Mouse (Mus musculus) kidney, adult 2 months (tissue): ENCODE results near the gene Pcsk6. TPM values are rescaled to one million over a fixed set of nuclear protein-coding genes. Genes with fewer than 3 reads are reported as not detected.

ENCODE experiments used
- DNase-seq: peaks from one replicate; pipeline ENCODE4 v3.0.0; 2021
- H3K27ac ChIP-seq: fragments of 200-500 bp; 2 replicates; pipeline ENCODE4 v1.5.1; 2012; ENCODE audit warnings: low read depth, low read length, control low read depth, inconsistent platforms; ENCODE audit not compliant: insufficient read depth
- H3K27me3 ChIP-seq: fragments of 200-500 bp; replicated peaks from 2 replicates; pipeline ENCODE4 v1.6.1; 2012; ENCODE audit warnings: mild to moderate bottlenecking, moderate library complexity, low read length, inconsistent platforms; ENCODE audit not compliant: control insufficient read depth, insufficient read depth
- H3K36me3 ChIP-seq: fragments of 200-500 bp; 2 replicates; pipeline ENCODE4 v1.6.1; 2012; ENCODE audit warnings: mild to moderate bottlenecking, moderate library complexity, low read length, inconsistent platforms; ENCODE audit not compliant: control insufficient read depth, insufficient read depth
- H3K4me1 ChIP-seq: fragments of 200-500 bp; 2 replicates; pipeline ENCODE4 v1.6.1; 2011; ENCODE audit warnings: low read length; ENCODE audit not compliant: control insufficient read depth, insufficient read depth
- H3K4me3 ChIP-seq: fragments of 200-500 bp; 2 replicates; pipeline ENCODE4 v1.5.1; 2011; ENCODE audit warnings: mild to moderate bottlenecking, low read depth, low read length, control low read depth; ENCODE audit not compliant: insufficient read depth
- CTCF ChIP-seq: fragments of 200-500 bp; conservative IDR thresholded peaks from 2 replicates; pipeline ENCODE4 v1.5.1; 2011; ENCODE audit warnings: low read depth, mild to moderate bottlenecking, control low read depth, low read length, moderate library complexity, mixed read lengths; ENCODE audit not compliant: insufficient read depth, insufficient read length
- POLR2A ChIP-seq: fragments of 200-500 bp; IDR thresholded peaks from one replicate; pipeline ENCODE4 v1.6.1; 2011; ENCODE audit warnings: low read depth, low read length, control low read depth
- WGBS: fragments of 180-500 bp; shearing (Covaris S2); methylation state at CpG from one replicate; pipeline ENCODE4 v1.1.7; 2018; 5-methylcytosine and 5-hydroxymethylcytosine counted together
- polyA plus RNA-seq: library from polyadenylated mRNA; depleted of rRNA; stranded (reverse); fragments of >200 nt; gene quantifications from 2 replicates; pipeline ENCODE4 v1.2.3, GENCODE M21; 2012

Pcsk6 gene
- polyA plus RNA-seq, 1 experiment, result 25.0 TPM

DNA sequence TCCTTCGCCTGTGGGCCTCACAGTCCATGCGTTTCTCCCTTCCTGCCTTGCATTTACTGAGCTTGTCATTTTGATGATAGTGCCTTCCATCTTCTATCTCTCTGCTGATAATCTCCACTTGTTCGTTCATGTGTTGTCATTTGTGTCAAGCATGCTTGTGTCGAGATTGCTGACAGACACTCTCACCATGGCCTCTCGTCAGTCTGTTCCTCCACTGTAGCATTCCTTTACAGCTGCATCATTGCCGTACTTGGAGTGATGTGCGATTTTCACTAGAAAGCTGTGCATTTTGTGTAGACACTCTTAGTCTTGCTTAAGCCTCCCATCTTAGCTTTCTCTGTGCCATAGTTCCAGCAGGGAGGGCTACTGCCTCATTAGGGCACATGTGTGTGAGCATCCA, 79.5 kb downstream of the Pcsk6 start:
- DNase-seq, result no peak
- 76% methylated on average over 7 of the region's 7 CpGs for WGBS
- Histone ChIP-seq H3K27me3 (no peaks in the 10 kb centered on the region), H3K27ac (no peak overlapping the region), H3K36me3 (no peaks in the 10 kb centered on the region), H3K4me3 (no peak overlapping the region), H3K4me1 (no peaks in the 10 kb centered on the region)
- no peak for TF ChIP-seq CTCF
- no peak for TF ChIP-seq POLR2A

DNA sequence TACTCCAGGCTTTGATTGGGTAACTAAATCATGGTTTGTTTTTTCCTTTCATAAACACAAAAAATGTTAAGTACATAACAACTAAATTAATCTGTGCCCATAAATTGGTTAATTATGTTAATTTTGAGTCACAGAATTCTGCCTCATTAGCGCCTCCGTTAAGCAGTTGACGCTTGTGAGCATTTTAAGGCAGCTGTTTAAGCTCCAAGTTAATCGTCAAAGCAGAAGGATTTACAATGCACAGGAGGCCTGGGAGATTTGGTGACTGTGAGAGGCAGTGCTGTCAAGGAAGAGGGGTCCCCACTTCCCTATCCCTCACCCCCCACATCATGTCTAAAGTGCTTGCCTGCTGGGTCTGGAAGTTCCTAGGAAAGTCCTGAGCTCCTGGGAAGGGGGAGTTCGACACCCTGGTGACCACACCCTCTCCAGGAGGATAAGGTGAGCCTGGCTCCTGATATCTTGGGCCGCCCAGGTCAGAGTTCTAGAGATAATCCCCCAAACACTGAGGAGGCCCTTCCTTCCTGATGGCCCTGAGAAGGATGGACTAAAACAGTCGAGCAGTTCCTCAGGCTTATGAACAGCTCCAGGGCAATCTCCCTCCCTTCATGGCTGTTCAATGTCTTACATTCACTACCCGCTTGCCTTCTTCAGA, 83.9 kb downstream of the Pcsk6 start:
- no peak for TF ChIP-seq POLR2A
- no peak for TF ChIP-seq CTCF
- H3K4me1 ChIP-seq, result no peaks in the 10 kb centered on the region
- no peak for DNase-seq
- H3K27me3 ChIP-seq, result no peaks in the 10 kb centered on the region
- no peaks in the 10 kb centered on the region for H3K36me3 ChIP-seq
- H3K27ac ChIP-seq, result no peak overlapping the region
- WGBS, result 69% methylated on average over 8 of the region's 8 CpGs
- H3K4me3 ChIP-seq, result no peak overlapping the region

DNA sequence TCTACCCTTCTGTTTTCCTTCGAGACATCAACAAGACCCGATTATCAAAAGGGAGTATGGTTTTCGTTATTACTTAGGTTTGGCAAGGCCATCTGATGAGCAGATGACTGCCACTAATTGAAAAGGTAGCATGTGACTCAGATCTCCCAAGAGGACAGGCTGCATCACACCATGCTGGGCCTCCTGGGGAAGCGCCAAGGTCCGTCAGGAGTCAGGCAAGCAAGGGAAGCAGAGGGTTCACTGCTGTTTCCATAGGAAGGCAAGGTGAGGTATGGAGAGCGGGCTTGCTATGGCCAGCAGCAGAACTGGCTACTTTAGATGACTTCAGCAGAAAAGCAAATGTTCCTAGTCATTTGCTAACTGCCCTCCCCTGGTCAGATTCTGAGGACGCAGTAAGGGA, 84.9 kb downstream of the Pcsk6 start:
- Histone ChIP-seq H3K27me3 (no peaks in the 10 kb centered on the region), H3K36me3 (no peaks in the 10 kb centered on the region), H3K27ac (no peak overlapping the region), H3K4me1 (no peaks in the 10 kb centered on the region), H3K4me3 (no peak overlapping the region)
- 84% methylated on average over 7 of the region's 7 CpGs for WGBS
- DNase-seq, result no peak
- TF ChIP-seq CTCF, result no peak
- no peak for TF ChIP-seq POLR2A

DNA sequence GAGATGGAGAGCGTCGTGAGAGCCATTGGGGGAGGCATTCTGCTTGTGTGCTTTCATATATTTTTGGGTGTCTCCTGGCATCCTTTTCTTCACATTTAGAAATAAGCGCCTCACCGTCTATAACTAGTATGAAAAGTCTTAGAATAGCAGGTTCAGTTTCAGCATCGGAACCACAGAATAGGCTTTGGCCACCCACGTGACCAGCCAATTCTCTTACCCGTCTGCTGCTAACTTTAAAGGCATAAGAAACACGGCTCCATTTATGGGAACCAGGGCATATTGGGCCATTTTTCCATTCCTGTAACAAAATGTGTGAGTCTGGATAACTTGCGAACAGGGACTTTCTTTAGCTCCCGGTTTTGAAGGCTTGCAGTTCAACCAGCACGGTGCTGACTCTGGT, 87.4 kb downstream of the Pcsk6 start:
- Histone ChIP-seq H3K27ac (no peak overlapping the region), H3K36me3 (no peaks in the 10 kb centered on the region), H3K4me3 (no peak overlapping the region), H3K4me1 (no peaks in the 10 kb centered on the region), H3K27me3 (no peaks in the 10 kb centered on the region)
- TF ChIP-seq POLR2A, result no peak
- TF ChIP-seq CTCF, result no peak
- no peak for DNase-seq
- WGBS, result 96% methylated on average over 11 of the region's 11 CpGs

DNA sequence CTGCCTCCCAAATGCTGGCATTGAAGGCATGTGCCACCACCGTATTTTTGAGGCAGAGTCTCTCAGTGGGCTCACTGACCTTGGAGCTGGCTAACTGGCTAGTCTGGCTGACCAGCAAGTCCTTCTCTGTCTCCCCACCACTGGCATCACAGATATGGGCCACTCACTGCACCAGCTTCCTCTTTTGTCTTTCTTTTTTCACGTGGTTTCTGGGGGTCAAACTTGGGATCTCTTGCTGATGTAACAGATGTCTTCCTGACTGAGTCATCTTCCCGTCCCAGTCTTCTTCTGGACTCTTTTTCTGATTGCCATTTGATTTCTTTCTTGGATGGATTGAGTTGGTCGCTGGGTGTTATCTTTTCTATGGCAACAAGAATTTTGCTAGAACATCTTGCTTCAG, 93.0 kb downstream of the Pcsk6 start:
- no peak for TF ChIP-seq CTCF
- TF ChIP-seq POLR2A, result no peak
- Histone ChIP-seq H3K27me3 (no peaks in the 10 kb centered on the region), H3K4me3 (no peak overlapping the region), H3K27ac (no peak overlapping the region), H3K4me1 (no peaks in the 10 kb centered on the region), H3K36me3 (no peaks in the 10 kb centered on the region)
- no peak for DNase-seq
- 77% methylated on average over 4 of the region's 4 CpGs for WGBS

DNA sequence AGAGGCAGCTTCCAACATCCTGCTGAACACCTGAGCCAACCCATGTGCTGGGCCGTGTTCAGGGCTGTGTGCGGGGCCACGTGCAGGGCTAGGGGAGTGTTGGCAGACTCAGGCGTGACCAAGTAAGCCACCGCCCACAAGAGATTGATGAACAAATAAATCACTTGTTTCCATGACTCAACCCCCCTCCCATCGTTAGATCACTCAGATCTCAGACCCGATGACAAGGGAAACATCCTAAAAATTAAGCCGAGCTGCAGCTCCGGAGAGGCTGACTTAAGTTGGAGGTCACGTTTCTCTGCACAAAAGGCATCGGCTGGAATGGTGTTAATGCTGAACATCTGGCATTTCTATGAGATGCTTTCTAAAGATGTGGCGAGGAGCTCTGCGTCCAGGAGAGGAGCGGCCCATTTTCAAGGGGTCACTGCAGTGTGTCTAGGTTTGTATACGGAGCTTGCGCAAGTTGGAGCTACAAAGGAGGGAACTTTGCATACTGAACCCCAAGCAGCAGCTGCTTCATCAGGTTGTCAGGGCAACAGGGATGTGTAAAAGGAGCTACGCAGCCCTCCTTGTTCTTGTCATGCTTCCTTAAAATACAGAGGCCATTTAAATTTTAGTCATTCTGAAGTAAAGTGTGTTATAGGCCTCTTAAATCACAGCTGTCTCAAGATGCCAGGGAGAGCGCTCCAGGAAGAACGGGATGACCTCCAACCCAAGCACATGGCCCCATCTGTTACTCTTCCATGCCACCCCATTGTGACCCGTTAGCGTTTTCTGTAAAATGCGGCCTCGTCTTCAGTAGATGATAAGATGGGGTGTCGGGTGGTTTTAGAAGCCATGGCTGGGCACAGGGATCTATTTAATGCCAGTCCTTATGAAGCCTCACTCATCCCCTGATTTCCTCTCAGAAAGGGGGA, 94.0 kb downstream of the Pcsk6 start:
- Histone ChIP-seq H3K4me3 (no peak overlapping the region), H3K4me1 (no peaks in the 10 kb centered on the region), H3K27ac (no peak overlapping the region), H3K36me3 (no peaks in the 10 kb centered on the region), H3K27me3 (no peaks in the 10 kb centered on the region)
- TF ChIP-seq CTCF (no peak), POLR2A (no peak)
- no peak for DNase-seq
- 49% methylated on average over 24 of the region's 24 CpGs for WGBS

DNA sequence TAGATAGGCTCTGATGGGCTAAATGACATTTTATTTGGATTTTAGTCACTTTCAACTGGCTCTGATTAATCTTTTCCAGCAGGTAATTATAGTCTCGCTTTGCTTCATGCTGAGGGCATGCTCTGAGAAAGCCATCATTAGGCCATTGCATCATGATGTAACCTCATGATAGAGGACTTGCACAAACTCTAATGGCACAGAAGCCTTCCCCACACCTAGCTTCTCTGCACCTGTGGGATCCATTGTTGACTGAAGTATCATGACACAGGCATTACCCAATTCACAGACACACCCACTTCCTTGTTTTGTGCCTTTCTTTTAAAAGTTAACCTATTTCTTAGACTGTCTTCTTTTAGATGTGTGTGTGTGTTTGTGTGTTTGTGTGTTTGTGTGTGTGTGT, 95.7 kb downstream of the Pcsk6 start:
- Histone ChIP-seq H3K4me1 (no peaks in the 10 kb centered on the region), H3K36me3 (no peaks in the 10 kb centered on the region), H3K27ac (no peak overlapping the region), H3K27me3 (no peaks in the 10 kb centered on the region), H3K4me3 (no peak overlapping the region)
- DNase-seq, result no peak
- 86% methylated on average over 1 of the region's 1 CpGs for WGBS
- TF ChIP-seq CTCF (no peak), POLR2A (no peak)
